Mouse (Mus musculus) spleen, postnatal 4 days (tissue): ENCODE results near the gene Cby3.
"Not testable (repeated sequence)": the region's sequence is repeated elsewhere in the genome, so short reads cannot be mapped to it uniquely, and the experiment has no call there.

Source experiments
- DNase-seq, 2 experiments: peaks; one replicate each; pipeline ENCODE4 v3.0.0; 2022; ENCODE audit warnings: low spot score in 2 of 2

Cby3 gene

GRCm38 (mm10) chr11:50354162-50354561, at the start of gene Cby3:
Cby3 (plus strand) TSS chr11:50354462.
- DNase-seq = no peak

DNA sequence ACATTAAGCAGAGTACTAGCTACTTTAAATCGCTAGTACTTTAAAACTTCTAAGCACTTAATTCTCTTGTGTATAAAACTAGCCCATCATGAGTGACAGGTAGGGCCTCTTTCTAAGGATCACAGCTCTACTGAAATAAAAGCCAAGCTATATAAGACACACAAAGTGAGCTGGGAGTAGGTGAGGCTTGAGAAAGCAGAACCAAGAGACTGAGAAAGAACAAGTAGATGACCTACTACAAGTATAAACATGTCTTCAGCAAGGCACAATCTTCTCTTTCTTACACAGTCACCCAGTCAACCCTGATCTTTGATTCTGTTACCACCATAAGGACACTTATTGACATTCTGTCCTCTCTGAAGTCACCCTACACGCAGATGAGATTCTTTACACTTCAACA, 41.5 kb upstream of the Cby3 start:
- DNase-seq = no peak

GRCm38 (mm10) chr11:50319343-50319742, 34.9 kb upstream of the Cby3 start:
- not testable (repeated sequence) for DNase-seq

- DNase-seq = no peak
Measured at GRCm38 (mm10) chr11:50321239-50321638, 33.0 kb upstream of the Cby3 start.

GRCm38 (mm10) chr11:50322345-50322744, 31.9 kb upstream of the Cby3 start:
- DNase-seq = no peak

DNA sequence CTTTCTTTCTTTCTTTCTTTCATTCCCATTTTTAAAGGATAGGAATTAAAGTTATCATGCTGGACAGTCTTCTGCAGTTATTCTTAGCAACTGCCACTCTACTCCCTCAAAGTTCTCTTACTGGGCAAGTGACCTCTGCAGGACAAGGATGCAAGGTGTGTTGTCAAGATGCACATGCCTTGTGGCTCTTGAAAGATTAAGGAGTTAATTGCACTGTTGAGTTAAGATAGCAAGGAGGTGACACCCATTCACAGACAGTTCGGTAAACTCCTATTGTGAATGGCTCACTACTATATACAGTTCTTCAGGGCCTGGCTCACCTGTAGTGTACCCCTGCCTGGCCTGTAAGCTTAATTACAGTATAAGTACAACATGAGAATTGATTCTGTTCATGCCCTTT, 30.4 kb upstream of the Cby3 start:
- no peak for DNase-seq

DNA sequence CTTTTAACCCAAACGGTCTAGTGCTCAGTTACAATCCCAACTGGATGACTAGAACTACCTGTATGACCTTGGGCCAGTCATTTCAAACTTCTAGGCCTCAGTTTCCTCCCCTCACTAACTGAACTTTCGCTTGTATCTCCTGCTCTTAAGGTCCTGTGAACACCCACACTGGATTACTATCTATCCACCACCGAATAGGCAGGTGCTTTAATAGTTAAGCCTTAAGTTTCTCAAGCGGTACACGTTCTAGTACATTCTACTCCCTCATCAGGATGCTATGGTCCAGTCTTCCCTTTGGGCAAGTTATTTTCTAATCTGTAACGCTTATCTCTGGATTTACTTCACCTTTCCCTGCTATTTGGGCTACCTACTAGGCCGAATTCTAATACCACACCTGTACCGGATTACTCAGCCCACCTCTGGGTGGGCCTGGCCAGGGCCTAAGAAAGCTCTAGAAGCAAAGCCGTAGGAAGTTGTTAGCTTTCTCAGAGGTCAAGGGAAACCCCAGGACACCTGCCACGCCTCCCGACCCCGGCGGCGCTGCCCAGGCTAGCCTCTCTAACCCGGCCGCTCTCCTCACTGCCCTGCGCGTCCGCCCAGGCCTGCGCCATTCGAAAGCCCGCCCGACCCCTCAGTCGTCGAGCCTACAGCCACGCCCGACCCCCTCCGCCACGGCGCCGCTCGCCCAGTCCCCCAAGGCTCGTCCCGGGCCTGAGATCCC, 29.4 kb upstream of the Cby3 start:
- DNase-seq = no peak

- DNase-seq = peak; percentile 98
Measured at GRCm38 (mm10) chr11:50325496-50326301, 28.6 kb upstream of the Cby3 start, which contains the start of gene Canx. Canx (minus strand) TSS chr11:50325673.

DNA sequence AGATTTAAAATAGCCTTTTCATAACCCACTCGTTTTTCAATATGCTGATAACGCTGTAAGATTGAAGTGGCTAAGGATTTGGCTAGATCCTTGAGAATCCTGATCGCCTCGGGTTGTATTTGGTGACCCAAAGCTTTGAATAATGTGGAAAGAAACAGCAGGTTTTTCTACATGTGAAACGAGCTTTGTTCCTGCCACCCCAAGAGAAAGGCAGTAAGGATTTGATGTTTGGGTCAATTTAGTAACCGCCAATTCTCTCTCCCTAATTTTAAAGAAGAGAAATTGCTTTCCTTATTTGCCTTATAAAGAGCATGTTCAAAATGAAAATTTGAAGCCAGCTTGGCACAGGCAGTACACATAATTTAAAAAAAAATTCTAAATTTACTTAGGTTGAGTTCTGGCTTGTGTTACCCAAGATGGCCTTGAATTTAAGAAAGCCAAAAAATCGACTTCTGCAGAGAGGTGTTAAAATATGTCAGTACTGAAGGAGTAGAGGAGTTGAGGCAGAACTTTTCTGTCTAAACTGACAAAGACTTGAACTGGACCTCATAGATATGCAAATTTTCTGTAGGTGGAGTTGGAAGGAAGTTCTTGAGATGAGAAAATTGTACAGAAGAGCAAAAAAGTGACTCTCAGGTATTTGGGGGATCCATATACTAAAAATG, 27.8 kb upstream of the Cby3 start:
- no peak for DNase-seq

- no peak for DNase-seq
Measured at GRCm38 (mm10) chr11:50328075-50328625, 26.1 kb upstream of the Cby3 start.

GRCm38 (mm10) chr11:50329378-50329777, 24.9 kb upstream of the Cby3 start:
- no peak for DNase-seq

DNA sequence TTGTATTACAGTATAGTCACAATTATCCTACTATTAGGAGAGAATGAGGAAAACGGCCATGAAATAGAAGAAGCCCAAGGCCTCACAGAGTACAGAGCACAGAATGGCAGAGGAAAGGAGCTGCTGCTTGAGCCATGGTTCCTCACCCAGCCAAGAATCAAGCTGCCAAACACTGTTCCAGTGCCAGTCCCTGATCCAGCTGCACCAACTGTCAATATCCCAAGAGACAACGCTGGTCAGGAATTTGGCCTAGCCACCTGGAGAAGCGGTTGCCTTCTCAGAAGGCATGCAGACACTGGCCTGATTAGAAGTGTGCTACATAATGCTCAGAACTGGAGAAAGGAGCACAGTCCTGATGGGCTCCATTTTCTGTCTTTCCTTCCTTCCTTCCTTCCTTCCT, 21.1 kb upstream of the Cby3 start:
- no peak for DNase-seq

DNA sequence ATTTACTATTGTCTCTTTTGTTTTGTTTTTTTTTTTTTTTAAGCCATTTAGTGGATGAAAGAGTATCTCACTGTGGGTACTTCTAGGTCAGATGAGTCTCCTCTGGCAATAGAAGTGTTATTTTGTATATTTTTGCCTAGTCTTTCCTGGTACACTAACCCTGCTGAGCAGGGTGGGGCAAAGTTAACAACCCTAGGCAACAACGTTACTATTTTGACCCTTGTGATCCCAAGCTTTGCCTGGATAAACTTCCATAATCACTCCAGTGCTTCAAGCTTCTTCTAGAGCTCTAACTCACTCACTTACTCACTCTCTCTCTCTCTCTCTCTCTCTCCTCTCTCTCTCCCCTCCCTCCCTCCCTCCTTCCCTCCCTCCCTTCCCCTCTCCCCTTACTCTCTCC, 18.1 kb upstream of the Cby3 start:
- DNase-seq = no peak

- no peak for DNase-seq
Measured at GRCm38 (mm10) chr11:50336891-50337290, 17.4 kb upstream of the Cby3 start.

DNA sequence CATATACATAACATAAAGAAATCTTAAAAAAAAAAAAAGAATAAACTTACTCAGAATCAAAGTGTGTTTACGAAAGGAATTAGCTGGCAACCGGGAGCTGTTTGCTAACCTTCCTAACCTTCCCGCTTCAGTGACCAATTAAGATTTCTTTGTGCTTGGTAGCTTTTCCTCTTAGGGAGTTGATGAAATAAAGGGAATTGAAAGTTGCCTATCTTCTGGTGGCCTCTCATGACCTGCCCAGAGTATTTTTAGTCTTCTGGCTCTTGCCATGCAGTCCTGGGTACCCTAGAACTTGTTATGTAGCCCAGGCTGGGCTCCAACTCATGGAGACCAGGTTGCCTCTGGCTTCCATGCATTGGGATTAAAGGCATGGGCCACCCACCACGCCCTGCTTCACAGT, 8.8 kb upstream of the Cby3 start:
- DNase-seq = no peak

DNA sequence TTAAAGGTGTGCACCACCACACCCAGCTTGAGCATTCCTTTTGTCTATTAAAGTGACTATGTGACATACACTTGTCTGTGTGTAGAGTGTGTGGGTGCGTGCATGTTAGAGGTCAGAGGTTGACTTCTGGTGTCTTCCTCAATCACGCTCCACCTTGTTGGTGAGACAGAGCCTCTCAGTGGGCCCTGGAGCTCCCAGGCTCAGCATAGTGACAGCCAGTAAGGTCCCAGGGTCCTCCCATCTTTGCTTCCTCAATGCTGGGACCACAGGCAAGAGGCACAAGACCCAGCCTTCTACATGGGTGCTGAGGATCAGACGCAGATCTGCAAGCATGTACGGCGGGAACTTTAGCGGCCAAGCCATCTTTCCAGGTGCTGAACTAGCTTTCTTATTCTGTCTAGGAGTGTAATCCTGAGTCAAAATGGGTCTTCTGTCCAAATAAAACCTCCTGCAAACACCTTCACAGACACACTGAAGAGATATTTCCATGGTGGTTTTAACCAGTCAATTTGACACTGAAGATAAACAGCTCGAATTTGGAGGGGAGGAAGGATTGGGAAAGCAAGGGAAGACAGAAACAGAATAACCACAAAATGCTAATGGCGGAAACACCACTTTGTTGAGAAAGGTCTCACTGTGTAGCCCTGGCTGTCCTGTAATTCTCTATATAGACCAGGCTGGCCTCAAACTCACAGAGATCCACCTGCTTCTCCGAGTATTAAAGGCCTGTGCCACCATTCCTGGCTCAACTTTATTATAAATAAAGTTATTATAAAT, 7.8 kb upstream of the Cby3 start:
- no peak for DNase-seq

DNA sequence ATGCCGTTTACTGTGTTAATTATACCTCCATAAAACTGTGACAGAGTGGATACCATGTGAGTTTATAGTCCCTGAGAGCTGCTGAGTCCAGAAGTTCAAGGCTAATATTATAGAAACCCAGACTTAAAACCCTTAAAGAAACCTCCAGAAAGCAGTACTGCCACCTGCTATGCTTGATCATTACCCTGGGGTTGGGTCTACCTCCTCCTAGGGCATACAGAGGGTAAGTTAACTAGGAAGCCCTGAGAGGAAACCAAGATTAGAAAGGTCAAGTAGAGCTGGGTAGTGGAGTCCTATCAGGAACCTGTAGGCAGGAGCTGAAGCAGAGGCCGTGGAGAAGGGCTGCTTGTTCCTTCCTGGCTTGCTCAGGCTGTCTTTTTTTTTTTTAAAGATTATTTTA, 2.1 kb upstream of the Cby3 start:
- no peak for DNase-seq

GRCm38 (mm10) chr11:50354851-50355250, 589 bp downstream of the Cby3 start:
- no peak for DNase-seq

DNA sequence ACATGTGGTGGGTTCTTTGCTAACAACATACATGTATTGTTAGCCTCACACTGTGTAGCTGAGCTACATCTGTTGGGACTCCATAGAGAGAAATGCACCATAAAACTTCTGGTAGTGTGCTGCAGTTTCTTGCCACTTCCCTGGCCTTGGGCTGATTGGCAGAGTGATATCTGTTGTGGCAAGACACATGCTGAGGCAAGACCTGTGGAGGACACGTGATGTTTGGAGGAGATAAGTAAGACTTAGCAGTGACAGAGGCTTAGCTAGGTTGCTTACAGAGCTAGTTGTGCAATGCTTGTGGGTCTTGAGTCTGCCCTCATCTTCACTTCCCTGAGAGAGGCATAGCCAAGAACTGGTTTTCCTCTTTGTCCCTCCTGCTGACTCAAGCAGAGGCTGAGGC, 1.1 kb downstream of the Cby3 start:
- DNase-seq = no peak

DNA sequence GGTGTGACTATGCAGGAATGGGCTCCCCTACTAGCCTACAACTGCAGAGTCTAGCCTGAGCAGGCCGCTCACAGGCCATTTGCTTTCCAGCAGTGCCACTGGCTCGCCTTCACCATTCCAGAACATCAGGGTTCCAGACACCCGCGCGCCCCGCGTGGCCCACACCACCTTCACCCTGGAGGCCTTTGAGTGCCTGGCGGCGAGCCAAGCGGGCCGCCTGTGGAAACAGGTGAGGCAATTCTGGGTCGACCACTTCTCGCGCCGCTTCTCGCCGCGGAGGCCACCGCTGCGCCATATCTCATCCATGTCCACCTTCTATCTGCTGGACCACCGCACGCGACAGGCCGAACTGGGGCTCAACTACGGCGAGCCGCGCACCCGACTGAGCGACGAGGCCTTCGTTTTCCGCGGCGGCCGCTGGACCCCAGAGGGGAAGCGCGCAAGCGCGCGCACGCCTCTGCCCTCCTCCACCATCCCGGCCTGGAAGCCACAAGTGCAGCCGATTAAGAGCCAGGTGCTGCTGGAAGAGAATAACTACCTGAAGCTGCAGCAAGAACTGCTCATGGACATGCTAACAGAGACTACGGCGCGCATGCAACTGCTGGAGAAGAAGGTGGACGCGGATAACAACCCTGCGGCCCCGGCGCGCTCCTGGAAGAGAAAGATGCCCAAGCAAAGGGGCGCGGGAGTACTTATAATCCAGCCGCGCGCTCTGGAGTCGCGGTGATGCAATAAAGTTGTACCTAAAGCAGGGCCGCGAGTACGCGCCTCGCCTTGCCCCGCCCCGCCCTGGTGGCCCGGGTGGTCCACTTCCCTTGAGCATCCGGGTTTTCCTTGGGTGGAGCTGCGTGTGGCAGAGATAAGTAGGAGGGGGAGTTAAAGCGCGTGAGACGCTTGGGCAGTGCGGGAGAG, 4.9 kb downstream of the Cby3 start:
- DNase-seq = peak; percentile 30 to 70
